Mouse (Mus musculus) urinary bladder, postnatal 14 days (tissue): Measurements from ENCODE around the gene Zbtb2.
A peak's percentile ranks its signal among the peaks of the same experiment; 100 is the strongest.
"Not testable (repeated sequence)": the region's sequence is repeated elsewhere in the genome, so short reads cannot be mapped to it uniquely, and the experiment has no call there.

Source experiments
- DNase-seq: peaks from one replicate; pipeline ENCODE4 v3.0.0; 2021; ENCODE audit warnings: low spot score

Zbtb2 gene

DNA sequence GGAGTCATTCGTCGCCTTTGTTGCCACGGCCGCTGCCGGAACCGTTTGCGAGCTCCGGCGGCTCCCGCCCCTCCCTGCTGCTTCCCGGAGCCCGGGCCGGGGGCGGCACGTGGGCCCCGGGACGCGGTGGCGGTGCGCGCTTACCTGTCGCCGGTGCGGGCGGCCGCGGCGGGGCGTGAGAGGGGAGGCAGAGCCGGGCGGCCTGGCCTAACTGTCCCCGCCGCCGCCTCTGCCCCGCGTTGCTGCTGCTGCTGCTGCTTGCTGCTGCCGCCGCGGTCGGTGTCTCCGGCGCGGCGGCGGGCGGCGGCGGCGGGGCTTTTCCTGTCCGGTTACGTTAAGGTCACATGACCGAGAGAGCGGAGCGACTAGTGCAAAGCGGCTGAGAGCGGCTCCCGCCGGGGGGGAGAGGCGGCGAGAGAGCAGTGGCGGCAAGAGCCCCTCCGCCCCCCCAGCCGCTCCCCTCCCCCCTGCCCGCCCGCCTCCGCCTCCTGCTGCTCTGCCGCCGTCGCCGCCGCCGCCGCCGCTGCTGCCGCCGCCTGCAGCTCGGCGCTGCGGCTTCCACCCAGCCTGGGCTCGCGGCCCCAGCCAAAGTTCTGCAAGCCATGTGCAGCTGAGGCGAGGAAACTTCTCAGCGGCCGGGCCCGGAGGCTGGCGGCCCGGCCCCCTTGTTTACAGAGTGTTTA is at the start of gene Zbtb2:
Gene Zbtb2, minus strand, starts transcription at position 408 of the 683 bp plus-strand sequence.
- peak; percentile 62 for DNase-seq

- DNase-seq, result no peak
These were observed 47.5 kb upstream of the Zbtb2 start for GRCm38 (mm10) chr10:4435416-4435815.

DNA sequence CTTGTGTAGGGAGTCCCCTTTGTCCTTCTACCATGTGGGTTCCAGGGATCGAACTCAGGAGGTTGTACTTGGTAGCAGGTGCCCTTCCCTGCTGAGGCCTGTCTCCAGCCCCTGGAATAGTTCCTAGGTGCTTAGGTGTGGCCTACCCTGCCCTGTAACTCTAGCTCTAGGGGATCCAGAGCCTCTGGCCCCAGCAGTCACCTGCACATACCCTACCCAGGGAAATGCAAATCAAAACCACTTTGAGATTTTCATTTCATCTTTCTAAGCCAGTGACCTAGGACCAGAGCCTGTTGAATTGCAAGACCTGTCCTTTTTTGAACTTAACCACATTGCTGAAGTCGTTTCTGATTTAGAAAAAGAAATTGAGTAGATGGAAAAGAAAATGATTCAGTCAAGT is 46.0 kb upstream of the Zbtb2 start:
- not testable (repeated sequence) for DNase-seq

GRCm38 (mm10) chr10:4432996-4433755 is 45.3 kb upstream of the Zbtb2 start:
- no peak for DNase-seq

DNA sequence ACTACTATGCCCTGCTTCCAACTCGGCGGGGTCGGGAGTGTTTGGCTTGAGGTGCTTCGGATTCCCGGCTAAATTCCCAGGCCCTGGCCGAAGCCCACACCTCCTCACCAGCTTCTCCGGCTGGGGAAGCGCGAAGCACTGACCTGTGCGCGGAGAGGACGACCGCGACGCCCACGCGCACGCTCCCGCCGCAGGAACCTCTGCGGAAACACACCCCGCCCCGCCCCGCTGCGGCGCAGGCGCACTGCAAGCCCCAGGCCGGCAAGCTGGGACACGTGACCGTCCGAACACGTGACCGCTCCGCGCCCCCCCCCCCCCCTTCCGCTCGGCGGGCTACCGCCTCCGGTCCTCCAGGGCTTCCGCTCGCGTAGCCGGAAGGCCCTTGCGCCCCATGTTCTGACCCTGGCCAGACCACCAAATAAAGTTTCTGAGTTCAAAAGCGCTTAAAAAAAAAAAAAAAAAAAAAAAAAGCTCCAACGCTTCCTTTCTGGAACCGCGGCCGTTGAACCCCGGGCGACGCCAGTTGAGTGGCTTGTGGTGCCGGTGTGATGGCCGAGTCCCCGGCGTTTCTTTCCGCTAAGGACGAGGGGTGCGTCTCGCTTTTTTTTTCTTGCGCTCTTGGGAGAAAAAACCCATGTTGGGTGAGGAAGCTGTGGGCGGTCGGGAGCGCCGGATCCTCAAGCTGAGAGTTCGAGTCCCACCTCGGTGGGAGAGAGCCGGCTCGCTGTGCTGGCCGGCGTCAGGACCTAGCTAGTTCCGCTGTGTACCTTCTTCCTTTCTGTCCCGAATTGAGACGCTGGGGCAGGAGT is 44.4 kb upstream of the Zbtb2 start, which contains the start of the genes Rmnd1 and Armt1:
Gene Rmnd1, minus strand, starts transcription at position 266 of the 809 bp plus-strand sequence.
Gene Armt1, plus strand, starts transcription at position 345 of the 809 bp plus-strand sequence.
- DNase-seq, result peak; percentile 95

DNA sequence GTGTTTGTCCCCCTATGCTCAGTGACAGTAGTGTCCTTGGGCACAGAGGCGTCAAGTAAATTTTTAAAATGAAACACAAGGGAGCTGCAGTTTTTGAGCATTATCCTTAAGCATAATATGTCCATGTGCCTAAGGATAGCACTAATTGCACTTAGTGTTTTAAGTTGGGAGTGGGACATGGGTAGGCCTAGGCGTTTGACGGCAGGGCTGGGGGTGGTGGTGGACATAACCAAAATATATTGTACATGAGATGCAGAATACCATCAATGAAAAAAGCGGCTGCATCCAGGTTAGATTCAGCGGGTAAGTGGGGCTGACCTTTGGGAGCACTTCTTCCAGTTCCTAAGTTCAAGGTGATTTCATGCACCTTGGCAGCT is 43.8 kb upstream of the Zbtb2 start:
- no peak for DNase-seq

DNA sequence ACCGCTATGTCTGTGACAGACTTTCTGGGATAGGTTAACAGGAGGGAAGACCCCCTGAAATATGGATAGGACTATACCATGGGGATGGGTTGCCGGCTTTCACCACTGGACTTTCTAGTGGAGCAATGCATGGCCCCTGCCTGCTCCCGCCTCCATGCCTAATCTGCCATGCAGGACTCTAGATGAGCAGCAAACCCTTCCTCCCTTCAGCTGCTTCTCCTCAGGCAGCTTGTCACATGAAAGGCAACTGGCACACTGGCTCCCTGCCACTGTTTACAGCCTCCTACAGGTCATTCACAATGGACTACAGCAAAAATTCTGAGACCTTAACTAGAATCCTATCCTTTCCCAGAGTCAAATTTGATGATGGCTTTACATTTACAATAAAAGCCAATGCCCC is 42.9 kb upstream of the Zbtb2 start:
- no peak for DNase-seq

GRCm38 (mm10) chr10:4430399-4430798 is 42.5 kb upstream of the Zbtb2 start:
- DNase-seq, result no peak

- peak; percentile 28 for DNase-seq
These were observed 37.3 kb upstream of the Zbtb2 start for GRCm38 (mm10) chr10:4425245-4425644.

DNA sequence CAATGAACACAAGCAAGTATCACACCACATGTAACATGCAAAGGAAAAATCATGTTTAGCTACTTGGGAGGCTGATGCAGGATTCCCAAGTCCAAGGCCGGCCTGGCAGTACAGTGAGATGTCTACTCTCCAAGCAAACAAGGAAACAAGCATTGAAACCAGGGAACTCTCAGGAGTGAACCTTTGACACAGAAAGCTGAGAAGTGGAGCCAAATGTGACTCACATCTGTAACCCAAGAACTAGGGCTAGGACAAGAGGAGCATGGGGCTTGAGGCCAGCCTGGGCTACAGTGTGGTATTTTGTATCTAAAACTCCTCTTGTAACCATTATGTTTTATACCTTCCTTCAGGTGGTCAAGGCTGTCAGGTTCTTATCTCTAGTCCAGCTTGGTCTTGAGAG is 19.3 kb upstream of the Zbtb2 start:
- no peak for DNase-seq

- DNase-seq, result no peak
These were observed 17.6 kb upstream of the Zbtb2 start for GRCm38 (mm10) chr10:4405511-4405910.

DNA sequence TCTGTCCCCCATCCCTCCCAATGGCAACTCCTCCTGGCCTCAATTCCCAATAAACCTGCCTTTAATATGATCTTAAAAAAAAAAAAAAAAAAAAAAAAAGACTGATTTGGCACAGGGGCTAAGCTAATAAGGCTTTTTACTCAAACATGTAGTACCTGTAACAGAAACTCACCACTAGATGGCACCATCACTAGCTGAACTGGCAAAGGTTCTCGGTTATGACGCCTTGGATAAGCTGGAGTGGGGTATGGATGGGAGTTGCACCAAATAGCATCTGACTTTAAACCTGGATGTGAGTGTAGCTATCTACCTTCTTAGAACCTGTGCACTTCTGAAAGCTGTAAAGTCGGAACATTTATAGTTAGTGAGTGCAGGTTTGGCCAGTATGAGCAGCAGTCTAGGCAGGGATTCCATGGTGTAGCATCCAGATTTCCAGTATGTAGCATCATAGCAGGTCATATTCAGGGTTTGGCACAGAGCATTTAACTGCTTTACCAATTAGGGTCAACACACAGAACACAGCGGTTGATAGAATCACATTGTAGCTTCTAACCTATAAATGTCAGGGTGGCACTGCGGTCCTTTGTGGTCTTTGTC is 17.1 kb upstream of the Zbtb2 start:
- peak; percentile 46 for DNase-seq

DNA sequence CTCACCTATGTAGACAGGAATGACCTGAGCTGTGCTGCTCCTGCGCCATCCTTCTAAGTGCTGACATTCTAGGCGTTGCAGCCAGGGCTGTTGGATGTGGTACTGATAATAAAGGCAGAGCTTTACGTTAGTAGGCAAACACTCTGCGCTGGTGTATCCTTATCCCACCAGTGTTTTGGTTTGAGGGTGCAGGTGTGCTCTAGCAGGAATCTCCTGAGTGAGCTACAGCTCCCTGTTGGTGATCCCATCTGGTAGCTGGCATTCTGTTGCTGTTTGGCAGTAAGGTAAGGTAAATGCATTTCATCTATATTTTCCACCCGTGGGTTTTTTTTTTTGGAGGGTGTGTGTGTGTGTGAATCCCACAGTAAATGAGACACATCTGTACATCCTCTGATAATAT is 10.2 kb upstream of the Zbtb2 start:
- DNase-seq, result no peak

DNA sequence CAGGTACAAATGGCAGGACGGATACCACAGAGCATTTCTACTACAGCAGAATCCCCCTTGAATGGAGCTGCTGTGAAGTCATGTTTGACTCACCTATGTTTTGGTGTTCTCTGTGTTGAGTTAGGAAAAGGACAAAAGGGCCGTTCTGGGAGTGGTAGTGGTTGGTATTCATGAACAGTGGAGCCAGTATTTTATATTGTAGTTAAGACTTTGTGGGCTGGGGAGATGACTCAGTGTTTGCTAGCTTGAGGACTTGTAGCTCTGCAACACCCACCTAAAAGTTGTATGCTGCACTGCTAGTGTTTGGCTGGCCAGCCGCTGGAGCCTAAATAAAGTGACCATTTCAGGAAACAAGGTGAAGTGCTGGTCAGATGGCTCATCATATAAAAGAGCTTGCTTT is 7.4 kb upstream of the Zbtb2 start:
- DNase-seq, result no peak

DNA sequence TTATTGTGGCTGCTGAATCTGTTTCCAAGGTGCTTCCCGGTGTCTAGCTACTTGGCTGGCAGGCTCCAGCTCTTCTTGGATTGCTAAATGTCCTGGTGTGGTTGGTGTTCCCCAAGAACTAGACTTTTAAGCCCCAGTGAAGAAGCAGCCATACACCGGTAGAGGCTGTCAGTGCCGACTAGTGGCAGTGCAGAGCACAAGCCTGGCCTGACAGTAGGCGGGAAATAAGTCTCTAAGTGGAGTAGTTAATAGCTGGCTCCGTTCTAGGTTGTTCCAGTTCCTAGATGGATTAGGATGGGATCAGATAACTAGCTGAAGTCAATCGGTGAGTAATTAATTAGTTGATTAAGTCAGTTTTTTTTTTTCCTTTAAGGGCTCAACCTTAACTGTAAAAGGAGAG is 3.9 kb upstream of the Zbtb2 start:
- peak; percentile 36 for DNase-seq

DNA sequence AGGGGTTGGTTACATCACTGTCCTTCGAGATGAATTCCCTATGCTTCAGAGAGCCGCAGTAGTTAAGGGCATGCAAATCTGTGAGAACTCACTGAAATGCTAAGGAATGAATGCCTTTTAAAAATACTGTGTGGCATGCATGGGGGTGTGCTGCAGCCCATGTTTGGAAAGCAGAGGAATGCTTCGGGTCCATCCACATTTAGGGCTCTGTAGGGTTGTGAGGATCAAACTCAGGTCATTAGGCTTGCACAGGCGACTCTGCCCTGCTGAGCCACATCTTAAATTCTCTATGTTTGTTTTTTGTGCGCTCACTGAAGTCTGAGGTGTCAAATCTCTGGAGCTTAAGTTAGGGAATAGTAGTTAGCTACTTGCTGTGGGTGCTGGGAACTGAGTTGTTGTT is 3.2 kb upstream of the Zbtb2 start:
- no peak for DNase-seq

- no peak for DNase-seq
These were observed 2.6 kb upstream of the Zbtb2 start for GRCm38 (mm10) chr10:4390550-4390949.

DNA sequence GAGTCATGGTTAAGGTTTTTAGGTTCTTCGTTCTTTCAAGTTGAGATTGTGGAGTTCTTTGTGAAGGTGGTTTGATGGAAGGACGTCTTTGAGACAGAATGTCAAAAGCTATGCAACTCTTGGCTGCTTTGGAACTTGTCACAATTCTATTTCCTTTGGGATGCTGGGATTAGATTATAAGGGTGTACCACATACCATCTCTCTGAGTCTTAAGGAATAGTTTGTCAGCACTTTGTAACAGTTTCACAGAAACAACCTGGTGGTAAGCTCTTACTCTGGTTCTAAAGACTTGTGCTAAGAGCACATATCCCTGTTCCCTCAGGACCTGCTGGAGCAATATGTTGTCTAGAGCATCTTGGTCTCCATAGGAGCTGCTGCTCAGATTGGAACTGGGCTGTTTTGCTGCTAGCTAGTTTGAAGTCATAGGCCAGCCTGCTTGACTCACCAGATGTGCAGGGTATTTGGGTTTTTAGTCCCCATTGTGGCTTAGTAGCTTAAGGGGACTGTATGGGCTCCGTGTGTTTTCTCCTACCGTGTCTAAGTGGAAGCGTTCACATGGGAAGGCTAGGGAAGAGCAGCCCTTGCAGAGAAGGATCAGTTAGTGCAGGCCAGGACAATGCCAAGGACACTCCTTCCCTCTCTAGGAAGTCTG is 1.7 kb upstream of the Zbtb2 start:
- DNase-seq, result no peak

DNA sequence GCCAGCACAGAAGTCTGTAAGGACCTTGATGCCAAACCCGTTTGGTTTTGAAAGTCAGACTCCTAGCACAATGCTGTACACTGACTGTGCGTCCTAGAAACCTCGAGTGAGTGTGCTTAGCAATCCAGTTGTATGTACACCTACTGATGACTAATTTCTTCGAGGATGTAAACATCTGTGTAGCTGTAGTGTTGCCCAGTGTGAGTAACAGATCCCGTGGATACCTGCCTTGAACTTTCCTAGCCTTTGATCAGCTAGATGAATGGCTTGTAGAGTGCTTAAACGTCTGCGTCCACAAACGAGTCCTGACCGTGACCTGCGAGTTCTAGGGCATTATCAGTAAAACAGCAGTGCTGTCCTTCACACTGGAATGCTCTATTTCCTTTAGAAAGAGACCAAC is 1.1 kb upstream of the Zbtb2 start:
- DNase-seq, result no peak

DNA sequence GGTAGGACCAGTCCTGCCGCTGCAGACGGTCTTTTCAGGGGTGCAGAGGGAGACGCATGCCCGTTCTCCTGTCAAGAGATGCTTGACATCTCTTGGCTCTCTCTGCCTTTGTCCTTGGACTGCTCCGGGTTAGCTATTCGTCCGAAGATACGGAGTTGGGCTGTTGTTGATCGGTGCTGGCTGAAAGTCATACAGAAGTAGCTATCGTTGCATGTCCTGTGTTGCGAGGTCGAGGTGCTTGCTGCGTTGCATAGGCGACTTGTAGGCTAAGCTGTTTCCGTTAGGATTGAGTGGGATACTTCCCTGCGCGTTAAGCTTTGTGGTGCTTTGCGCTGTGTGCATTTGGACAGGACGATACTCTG is 457 bp upstream of the Zbtb2 start:
- no peak for DNase-seq

DNA sequence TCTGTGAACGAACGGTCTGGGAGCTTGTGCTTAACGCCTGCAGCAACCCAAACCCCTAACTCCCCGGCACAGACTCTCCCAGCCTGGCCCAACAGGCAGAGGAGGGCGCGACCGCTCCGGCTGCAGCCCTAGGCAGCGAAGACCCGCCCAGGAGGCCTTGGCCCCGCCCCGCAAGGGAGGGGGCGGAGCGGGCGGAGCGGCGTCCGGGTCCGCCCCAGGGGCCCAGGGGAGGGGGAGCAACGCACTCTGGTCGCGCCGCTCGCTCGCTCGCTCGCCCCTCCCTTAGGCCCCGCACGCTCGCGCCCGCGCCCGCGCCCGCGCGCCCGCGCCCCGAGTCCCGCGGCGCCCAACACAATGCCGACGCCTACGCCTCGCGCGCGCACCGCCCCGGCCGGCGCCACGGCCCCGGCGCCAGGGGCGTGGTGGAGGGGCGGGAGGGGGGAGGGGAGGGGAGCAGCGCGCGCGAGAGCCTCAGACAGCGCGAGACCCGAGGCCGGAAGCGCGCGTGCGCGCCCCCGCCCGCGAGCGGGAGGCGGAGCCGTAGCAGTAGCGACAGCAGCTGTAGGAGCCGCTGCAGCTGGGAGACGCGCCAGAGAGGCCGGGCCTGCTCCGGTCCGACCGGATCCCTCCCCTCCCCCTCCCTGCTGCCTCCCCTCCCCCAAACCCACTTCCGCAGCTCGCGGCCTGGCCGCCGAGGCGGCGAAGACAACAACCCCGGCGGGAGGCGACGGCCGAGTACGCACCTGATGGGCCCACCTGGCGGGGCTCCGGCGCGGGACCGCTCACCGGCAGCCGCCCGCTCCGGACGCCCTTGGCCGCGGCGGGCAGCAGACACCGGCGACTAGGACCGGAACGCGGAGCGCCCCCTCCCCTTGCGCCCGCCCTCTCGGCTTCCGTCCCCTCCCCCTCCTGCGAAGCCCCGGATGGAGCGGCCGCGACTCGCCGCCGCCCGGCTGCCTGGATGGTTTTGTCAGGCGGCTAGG is 1.0 kb downstream of the Zbtb2 start:
- DNase-seq, result peak; percentile 96
